Mouse (Mus musculus): ENCODE results near the gene Svbp.
A peak's percentile ranks its signal among the peaks of the same experiment; 100 is the strongest.

The Svbp gene

GRCm38 (mm10) chr4:119190618-119191017 lies 4.5 kb upstream of the Svbp start:
- no peak for DNase-seq (ENCODE audit: low read depth, low spot score)

- no peak for DNase-seq (ENCODE audit: low read depth, low spot score)
Observed at GRCm38 (mm10) chr4:119191273-119191672, 3.8 kb upstream of the Svbp start.

- DNase-seq (ENCODE audit: low read depth, low spot score): no peak
Observed at GRCm38 (mm10) chr4:119192757-119193156, 2.3 kb upstream of the Svbp start.

- no peak for DNase-seq (ENCODE audit: low read depth, low spot score)
Observed at GRCm38 (mm10) chr4:119195582-119196320, 645 bp downstream of the Svbp start.

GRCm38 (mm10) chr4:119198105-119198504 lies 3.0 kb downstream of the Svbp start:
- DNase-seq (ENCODE audit: low read depth, low spot score): no peak

- DNase-seq (ENCODE audit: low read depth, low spot score): peak; percentile 65
Observed at GRCm38 (mm10) chr4:119204672-119205071, 9.6 kb downstream of the Svbp start.

- DNase-seq (ENCODE audit: low read depth, low spot score): no peak
Observed at GRCm38 (mm10) chr4:119216667-119217066, 21.6 kb downstream of the Svbp start.

GRCm38 (mm10) chr4:119218169-119218568 lies 23.1 kb downstream of the Svbp start, which contains the start of gene Tmem269:
Gene Tmem269 (minus strand): TSS chr4:119218217.
- no peak for DNase-seq (ENCODE audit: low read depth, low spot score)

GRCm38 (mm10) chr4:119223696-119224095 lies 28.6 kb downstream of the Svbp start:
- peak; percentile 60 for DNase-seq (ENCODE audit: low read depth, low spot score)

GRCm38 (mm10) chr4:119224534-119224933 lies 29.4 kb downstream of the Svbp start:
- no peak for DNase-seq (ENCODE audit: low read depth, low spot score)

GRCm38 (mm10) chr4:119225719-119226118 lies 30.6 kb downstream of the Svbp start:
- DNase-seq (ENCODE audit: low read depth, low spot score): no peak

GRCm38 (mm10) chr4:119226751-119227150 lies 31.6 kb downstream of the Svbp start:
- no peak for DNase-seq (ENCODE audit: low read depth, low spot score)

GRCm38 (mm10) chr4:119232410-119233255 lies 37.5 kb downstream of the Svbp start, which contains the start of the genes AU022252 and P3h1:
Gene AU022252 (minus strand): TSS chr4:119232712.
Gene P3h1 (plus strand): TSS chr4:119232915.
- peak; percentile 99 for DNase-seq (ENCODE audit: low read depth, low spot score)

GRCm38 (mm10) chr4:119233256-119233901 lies 38.3 kb downstream of the Svbp start:
- no peak for DNase-seq (ENCODE audit: low read depth, low spot score)

GRCm38 (mm10) chr4:119234348-119234747 lies 39.2 kb downstream of the Svbp start:
- DNase-seq (ENCODE audit: low read depth, low spot score): no peak

- no peak for DNase-seq (ENCODE audit: low read depth, low spot score)
Observed at GRCm38 (mm10) chr4:119238661-119239060, 43.6 kb downstream of the Svbp start.

GRCm38 (mm10) chr4:119239181-119239682 lies 44.1 kb downstream of the Svbp start:
- peak; percentile 83 for DNase-seq (ENCODE audit: low read depth, low spot score)

- peak; percentile 23 for DNase-seq (ENCODE audit: low read depth, low spot score)
Observed at GRCm38 (mm10) chr4:119241664-119242063, 46.6 kb downstream of the Svbp start.

GRCm38 (mm10) chr4:119242571-119242970 lies 47.5 kb downstream of the Svbp start:
- DNase-seq (ENCODE audit: low read depth, low spot score): no peak

GRCm38 (mm10) chr4:119244468-119245240 lies 49.5 kb downstream of the Svbp start:
- DNase-seq (ENCODE audit: low read depth, low spot score): no peak

- no peak for DNase-seq (ENCODE audit: low read depth, low spot score)
Observed at GRCm38 (mm10) chr4:119245556-119245955, 50.5 kb downstream of the Svbp start.

Data from CD4-positive, CD25-positive, alpha-beta regulatory T cell, adult 2 months (primary cell).